Comparison of ENCODE assay signal across 10 mouse cellular contexts in the genomic region with DNA sequence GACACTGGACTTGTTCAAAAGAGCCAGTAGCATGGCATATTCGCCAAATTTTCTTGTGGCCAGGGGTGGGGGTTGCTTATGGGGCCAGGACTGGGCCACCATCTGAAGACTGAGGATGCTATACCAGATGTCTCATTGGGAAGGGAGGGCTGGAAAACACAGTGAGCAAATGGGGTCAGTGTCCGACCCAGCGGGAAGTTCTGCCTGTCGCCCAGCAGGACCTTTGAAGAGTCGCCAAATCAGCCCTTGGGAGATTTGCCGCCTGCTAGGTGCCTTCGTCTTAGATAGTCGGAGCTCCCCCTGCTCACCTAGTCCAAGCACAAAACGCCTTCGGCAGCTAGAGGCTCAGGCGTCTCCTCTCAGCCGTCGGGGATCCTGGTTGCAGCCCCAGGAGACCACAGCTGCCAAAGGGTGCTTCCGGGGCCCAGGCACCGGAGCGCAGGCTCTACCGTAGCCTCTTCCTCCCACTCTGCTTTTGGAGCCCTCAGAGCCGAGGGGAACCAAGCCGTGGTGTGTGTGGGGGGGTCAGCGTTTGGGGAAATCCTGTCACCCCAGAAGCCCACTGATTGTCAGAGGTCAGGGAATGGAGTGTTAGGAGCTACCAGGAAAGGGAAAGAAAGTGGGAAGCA. TPM values are rescaled to one million over a fixed set of nuclear protein-coding genes. Genes with fewer than 3 reads are reported as not detected.
DNase-seq lines count a peak whose midpoint lies in the region; ATAC-seq and TF ChIP-seq lines count a peak whose summit lies in the region.
"Had no signal": no experiment of that assay in that cellular context is flagged by ENCODE, and none has a peak within 500 bp of the region (broad histone marks: within the 10 kb centered on the region; RNA-seq: fewer than 3 reads in every experiment).

No protein-coding gene starts in this region.

- no peak for TF ChIP-seq CTCF in ES-Bruce4 (IDR thresholded peaks at IDR 0.05; ENCODE audit: low read depth, low read length)

- H3K9me3 ChIP-seq in heart, embryonic 15.5 days (replicated peaks): no peaks in the 10 kb centered on the region
- H3K9me3 ChIP-seq in ES-Bruce4 (replicated peaks; ENCODE audit: control insufficient read depth, insufficient read depth, low read length, poor library complexity, severe bottlenecking): no peaks in the 10 kb centered on the region
- H3K9me3 ChIP-seq in limb, embryonic 13.5 days: no peaks in the 10 kb centered on the region

- no peak for ATAC-seq in heart, embryonic 15.5 days (replicated peaks; ENCODE audit: insufficient number of reproducible peaks, insufficient read depth, low FRiP score, low read depth)
- no peak for ATAC-seq in limb, embryonic 13.5 days (ENCODE audit: low FRiP score, low read depth)

- WGBS in heart, embryonic 15.5 days: 4% methylated on average over 20 of the region's 20 CpGs
- 2% methylated on average over 20 of the region's 20 CpGs for WGBS in limb, embryonic 13.5 days

- H3K27ac ChIP-seq in heart, embryonic 15.5 days: no peak overlapping the region
- no peak overlapping the region for H3K27ac ChIP-seq in ES-Bruce4 (ENCODE audit: insufficient read depth, low read length)
- no peak overlapping the region for H3K27ac ChIP-seq in limb, embryonic 13.5 days

- DNase-seq in heart, adult 9 months (ENCODE audit: low spot score in 2 of 2): no peak
- peak; percentile 86 to 87 for DNase-seq in cerebellum, postnatal 25 days
- no peak for DNase-seq in frontal cortex, postnatal 14 days (ENCODE audit: low spot score in 2 of 2)
- DNase-seq in frontal cortex, postnatal 36 days (ENCODE audit: low spot score in 2 of 2): no peak
- no peak for DNase-seq in c-Kit-positive CD71-positive TER-119-positive erythroid progenitor cells, embryonic 14.5 days (ENCODE audit: low spot score)
- DNase-seq: heart, adult 18-20 months; lung, adult 2 months had no signal

- H3K36me3 ChIP-seq in heart, embryonic 15.5 days: no peaks in the 10 kb centered on the region
- H3K36me3 ChIP-seq in ES-Bruce4 (ENCODE audit: control insufficient read depth, insufficient read depth, low read length, poor library complexity, severe bottlenecking): no peaks in the 10 kb centered on the region
- peaks cover 16% of the 10 kb centered on the region for H3K36me3 ChIP-seq in limb, embryonic 13.5 days

- peaks cover 92% of the 10 kb centered on the region for H3K27me3 ChIP-seq in heart, embryonic 15.5 days
- H3K27me3 ChIP-seq in ES-Bruce4 (ENCODE audit: control insufficient read depth, insufficient read depth, low read length, poor library complexity, severe bottlenecking): peaks cover 7% of the 10 kb centered on the region
- H3K27me3 ChIP-seq in limb, embryonic 13.5 days: peaks cover 93% of the 10 kb centered on the region

- peak overlapping the region; percentile 37; the same call in 1 of the 2 replicates for H3K9ac ChIP-seq in heart, embryonic 15.5 days
- 0 out of 2 replicates have a peak overlapping the region, but pooled peaks have one; percentile 67 for H3K9ac ChIP-seq in ES-Bruce4 (ENCODE audit: low read depth, poor library complexity, severe bottlenecking)
- peak overlapping the region; percentile 59; the same call in 1 of the 2 replicates for H3K9ac ChIP-seq in limb, embryonic 13.5 days

- H3K4me2 ChIP-seq in heart, embryonic 15.5 days: peak overlapping the region; percentile 81
- H3K4me2 ChIP-seq in limb, embryonic 13.5 days (replicated peaks): peak overlapping the region; percentile 77; the same call in 1 of the 2 replicates

- H3K4me1 ChIP-seq in heart, embryonic 15.5 days (replicated peaks): peaks cover 30% of the 10 kb centered on the region
- H3K4me1 ChIP-seq in ES-Bruce4 (ENCODE audit: control insufficient read depth, insufficient read depth, low read length): no peaks in the 10 kb centered on the region
- H3K4me1 ChIP-seq in limb, embryonic 13.5 days: peaks cover 22% of the 10 kb centered on the region

- H3K4me3 ChIP-seq in heart, embryonic 15.5 days: peak overlapping the region; percentile 47
- no peak overlapping the region for H3K4me3 ChIP-seq in ES-Bruce4 (ENCODE audit: low read depth, low read length)
- no peak overlapping the region; the same call in 1 of the 2 replicates for H3K4me3 ChIP-seq in limb, embryonic 13.5 days

- no peak for TF ChIP-seq POLR2A in ES-Bruce4 (IDR thresholded peaks at IDR 0.05; ENCODE audit: insufficient read depth, low read length)

- TF ChIP-seq EP300 in ES-Bruce4 (IDR thresholded peaks at IDR 0.05; ENCODE audit: insufficient read depth, low read depth, low read length): no peak

RNA-seq across cellular contexts. Expression of a gene that starts 1.2 kb away (rescaled TPM):
- 0.10 and 0.16 TPM in 2 replicates for polyA plus RNA-seq in heart, embryonic 15.5 days (2015; fragmentation: Nextera tagmentation; extraction: Ambion mirVana)
- 0.13 TPM in 1 of 2 replicates, not detected in the other for polyA plus RNA-seq in ES-Bruce4 (2011; ENCODE audit: insufficient read depth, insufficient read length, low read depth, missing spikeins)
- polyA plus RNA-seq in limb, embryonic 13.5 days (2015; fragmentation: Nextera tagmentation; extraction: Ambion mirVana): 0.05 and 0.09 TPM in 2 replicates

RNA-seq across cellular contexts. Expression of a gene that starts 11.0 kb away (rescaled TPM):
- 10.5 and 12.4 TPM in 2 replicates for polyA plus RNA-seq in heart, embryonic 15.5 days (2015; fragmentation: Nextera tagmentation; extraction: Ambion mirVana)
- polyA plus RNA-seq in ES-Bruce4 (2011; ENCODE audit: insufficient read depth, insufficient read length, low read depth, missing spikeins): 11.6 and 12.8 TPM in 2 replicates
- polyA plus RNA-seq in limb, embryonic 13.5 days (2015; fragmentation: Nextera tagmentation; extraction: Ambion mirVana): 15.3 and 16.0 TPM in 2 replicates

RNA-seq across cellular contexts. Expression of a gene that starts 31.6 kb away (rescaled TPM):
- 0.55 and 0.67 TPM in 2 replicates for polyA plus RNA-seq in heart, embryonic 15.5 days (2015; fragmentation: Nextera tagmentation; extraction: Ambion mirVana)
- polyA plus RNA-seq in ES-Bruce4 (2011; ENCODE audit: insufficient read depth, insufficient read length, low read depth, missing spikeins): 6.7 and 7.1 TPM in 2 replicates
- 0.09 and 0.15 TPM in 2 replicates for polyA plus RNA-seq in limb, embryonic 13.5 days (2015; fragmentation: Nextera tagmentation; extraction: Ambion mirVana)

RNA-seq across cellular contexts. Expression of a gene that starts 41.1 kb away (rescaled TPM):
- polyA plus RNA-seq in heart, embryonic 15.5 days (2015; fragmentation: Nextera tagmentation; extraction: Ambion mirVana): 0.08 TPM in 1 of 2 replicates, not detected in the other
- polyA plus RNA-seq in ES-Bruce4 (2011; ENCODE audit: insufficient read depth, insufficient read length, low read depth, missing spikeins): not detected in 2 replicates
- 0.11 TPM in 1 of 2 replicates, not detected in the other for polyA plus RNA-seq in limb, embryonic 13.5 days (2015; fragmentation: Nextera tagmentation; extraction: Ambion mirVana)

RNA-seq across cellular contexts. Expression of a gene that starts 56.0 kb away (rescaled TPM):
- polyA plus RNA-seq in heart, embryonic 15.5 days (2015; fragmentation: Nextera tagmentation; extraction: Ambion mirVana): 0.11 and 0.29 TPM in 2 replicates
- 0.24 and 0.33 TPM in 2 replicates for polyA plus RNA-seq in ES-Bruce4 (2011; ENCODE audit: insufficient read depth, insufficient read length, low read depth, missing spikeins)
- not detected in 2 replicates for polyA plus RNA-seq in limb, embryonic 13.5 days (2015; fragmentation: Nextera tagmentation; extraction: Ambion mirVana)

Comparison
In these comparisons a context has a peak if more than half of its experiments do, and no peak if none do; other contexts are left out.
1. DNase-seq: peak in cerebellum, postnatal 25 days (2 of 2); none in heart, adult 9 months (0 of 2), frontal cortex, postnatal 14 days (0 of 2), frontal cortex, postnatal 36 days (0 of 2) and c-Kit-positive CD71-positive TER-119-positive erythroid progenitor cells, embryonic 14.5 days (single experiment).
2. Peak in every context shown above with its lines, with median percentiles within 50 percentile points of each other: H3K9ac ChIP-seq.